Mouse (Mus musculus) right cerebral cortex, postnatal 14 days (tissue): ENCODE measurements at regions not wholly inside any gene's neighbourhood (a gene's known extent, or its start where the extent isn't known, plus 50 kb on each side); places are given as distances from the start of the nearest gene placed in this dataset.
"Not testable (repeated sequence)": the region's sequence is repeated elsewhere in the genome, so short reads cannot be mapped to it uniquely, and the experiment has no call there.

Experiments
- DNase-seq: peaks from one replicate; pipeline ENCODE4 v3.0.0; 2022

- no peak for DNase-seq
Observed at GRCm38 (mm10) chr19:59516957-59517356, 58.8 kb downstream of the Emx2 start.

GRCm38 (mm10) chr19:59519156-59519555 is 61.0 kb downstream of the Emx2 start:
- DNase-seq, result peak; percentile 13

- no peak for DNase-seq
Observed at GRCm38 (mm10) chr19:59522176-59522575, 64.0 kb downstream of the Emx2 start.

- DNase-seq, result no peak
Observed at GRCm38 (mm10) chr19:59523356-59523755, 65.2 kb downstream of the Emx2 start.

- no peak for DNase-seq
Observed at GRCm38 (mm10) chr19:59564101-59564500, 105.9 kb downstream of the Emx2 start.

- no peak for DNase-seq
Observed at GRCm38 (mm10) chr19:59568907-59569306, 110.7 kb downstream of the Emx2 start.

- not testable (repeated sequence) for DNase-seq
Observed at GRCm38 (mm10) chr19:59569590-59569989, 111.4 kb downstream of the Emx2 start.

GRCm38 (mm10) chr19:59574346-59574745 is 116.2 kb downstream of the Emx2 start:
- no peak for DNase-seq

GRCm38 (mm10) chr19:59577886-59578285 is 119.7 kb downstream of the Emx2 start:
- no peak for DNase-seq

GRCm38 (mm10) chr19:59579676-59580075 is 121.5 kb downstream of the Emx2 start:
- DNase-seq, result no peak

- DNase-seq, result no peak
Observed at GRCm38 (mm10) chr19:59585835-59586234, 127.7 kb downstream of the Emx2 start.

GRCm38 (mm10) chr19:59587303-59587702 is 129.1 kb downstream of the Emx2 start:
- DNase-seq, result no peak

GRCm38 (mm10) chr19:59588068-59588522 is 129.9 kb downstream of the Emx2 start:
- no peak for DNase-seq

- no peak for DNase-seq
Observed at GRCm38 (mm10) chr19:59590021-59590420, 131.8 kb downstream of the Emx2 start.

- no peak for DNase-seq
Observed at GRCm38 (mm10) chr19:59592060-59592459, 133.9 kb downstream of the Emx2 start.

- DNase-seq, result no peak
Observed at GRCm38 (mm10) chr19:59624288-59624795, 166.2 kb downstream of the Emx2 start.

- DNase-seq, result no peak
Observed at GRCm38 (mm10) chr19:59627681-59628080, 169.5 kb downstream of the Emx2 start.

GRCm38 (mm10) chr19:59628296-59629160 is 170.4 kb downstream of the Emx2 start:
- DNase-seq, result no peak

- DNase-seq, result no peak
Observed at GRCm38 (mm10) chr19:59629161-59629445, 170.9 kb downstream of the Emx2 start.

GRCm38 (mm10) chr19:59630095-59630494 is 171.9 kb downstream of the Emx2 start:
- DNase-seq, result no peak

- no peak for DNase-seq
Observed at GRCm38 (mm10) chr19:59630706-59631105, 172.5 kb downstream of the Emx2 start.

- DNase-seq, result no peak
Observed at GRCm38 (mm10) chr19:59631541-59631940, 173.4 kb downstream of the Emx2 start.

GRCm38 (mm10) chr19:59636271-59636670 is 178.1 kb downstream of the Emx2 start:
- no peak for DNase-seq

- no peak for DNase-seq
Observed at GRCm38 (mm10) chr19:59642606-59643005, 184.4 kb downstream of the Emx2 start.

- no peak for DNase-seq
Observed at GRCm38 (mm10) chr19:59646231-59646630, 188.1 kb downstream of the Emx2 start.
